In the genomic region with DNA sequence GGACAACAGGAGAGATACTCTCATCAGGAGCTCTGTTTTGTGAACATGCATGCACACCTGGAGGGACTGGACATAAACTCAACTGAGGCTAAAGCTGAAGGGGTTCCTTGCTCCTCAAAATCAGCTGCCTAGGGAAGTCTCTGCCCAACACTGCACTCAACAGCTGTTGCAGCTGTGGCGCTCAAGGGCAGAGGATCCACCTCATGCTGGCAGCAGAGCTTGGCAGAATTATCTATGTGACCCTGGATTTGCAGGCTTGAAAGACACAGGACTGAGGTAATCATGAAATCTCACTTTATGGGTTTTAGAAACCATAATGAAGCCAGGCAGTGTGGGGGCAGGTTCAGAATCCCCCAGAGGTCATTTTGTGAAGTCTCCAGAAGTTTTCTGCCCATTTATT, we compare ENCODE assay signal across 17 mouse cellular contexts. TPM values are rescaled to one million over a fixed set of nuclear protein-coding genes. Genes with fewer than 3 reads are reported as not detected.
A peak's percentile ranks its signal among the peaks of the same experiment; 100 is the strongest.
DNase-seq lines count a peak whose midpoint lies in the region; ATAC-seq lines count a peak whose summit lies in the region.
"Had no signal": no experiment of that assay in that cellular context is flagged by ENCODE, and none has a peak within 500 bp of the region (broad histone marks: within the 10 kb centered on the region; RNA-seq: fewer than 3 reads in every experiment).

No protein-coding gene starts in this region.

- H3K9ac ChIP-seq in kidney, embryonic 14.5 days (ENCODE audit: low read depth, low read length), result no peak overlapping the region
- H3K9ac ChIP-seq: embryonic facial prominence, embryonic 12.5 days; forebrain, embryonic 13.5 days; forebrain, embryonic 15.5 days; forebrain, postnatal 0 days had no signal

- H3K4me1 ChIP-seq in kidney, embryonic 14.5 days (ENCODE audit: control insufficient read depth, insufficient read depth, low read length), result no peaks in the 10 kb centered on the region
- H3K4me1 ChIP-seq: embryonic facial prominence, embryonic 10.5 days; embryonic facial prominence, embryonic 12.5 days; forebrain, embryonic 13.5 days; forebrain, embryonic 15.5 days had no signal

- no peak overlapping the region for H3K4me2 ChIP-seq in kidney, embryonic 14.5 days (replicated peaks; ENCODE audit: low read depth, low read length)
- H3K4me2 ChIP-seq: embryonic facial prominence, embryonic 12.5 days; forebrain, embryonic 13.5 days; forebrain, embryonic 15.5 days had no signal

- peak; percentile 51 for DNase-seq in adrenal gland, adult 2 months
- DNase-seq in adrenal gland, postnatal 25 days, result no peak
- DNase-seq in adrenal gland, postnatal 10 days, result peak; percentile 14
- DNase-seq in adrenal gland, postnatal 14 days, result peak; percentile 44
- no peak for DNase-seq in right cerebral cortex, adult 18-20 months
- DNase-seq: cerebellum, adult 11-12 months; cerebellum, adult 2 months; cerebellum, adult 9-10 months; cerebellum, postnatal 10 days; cerebellum, postnatal 25 days; forebrain, postnatal 0 days had no signal

- H3K9me3 ChIP-seq in kidney, embryonic 14.5 days (ENCODE audit: control insufficient read depth, low read length), result no peaks in the 10 kb centered on the region
- H3K9me3 ChIP-seq: embryonic facial prominence, embryonic 10.5 days; embryonic facial prominence, embryonic 12.5 days; forebrain, embryonic 13.5 days; forebrain, embryonic 15.5 days had no signal

- H3K4me3 ChIP-seq in kidney, embryonic 14.5 days (ENCODE audit: low read length), result no peak overlapping the region
- H3K4me3 ChIP-seq: embryonic facial prominence, embryonic 10.5 days; embryonic facial prominence, embryonic 12.5 days; forebrain, embryonic 13.5 days; forebrain, embryonic 15.5 days had no signal

- H3K27me3 ChIP-seq in kidney, embryonic 14.5 days (ENCODE audit: control insufficient read depth, insufficient read depth, low read length), result no peaks in the 10 kb centered on the region
- H3K27me3 ChIP-seq: embryonic facial prominence, embryonic 12.5 days; forebrain, embryonic 13.5 days; forebrain, embryonic 15.5 days had no signal

- no peaks in the 10 kb centered on the region for H3K36me3 ChIP-seq in kidney, embryonic 14.5 days (ENCODE audit: control insufficient read depth, insufficient read depth, low read length)
- H3K36me3 ChIP-seq: embryonic facial prominence, embryonic 10.5 days; embryonic facial prominence, embryonic 12.5 days; forebrain, embryonic 15.5 days had no signal

- no peak overlapping the region for H3K27ac ChIP-seq in kidney, embryonic 14.5 days (ENCODE audit: low read depth, low read length)
- H3K27ac ChIP-seq: embryonic facial prominence, embryonic 10.5 days; embryonic facial prominence, embryonic 12.5 days; forebrain, embryonic 13.5 days; forebrain, embryonic 15.5 days had no signal

- 87% methylated on average over 1 of the region's 1 CpGs for WGBS in kidney, embryonic 14.5 days

- no peak for ATAC-seq in kidney, embryonic 14.5 days (ENCODE audit: low FRiP score, low TSS enrichment)
- ATAC-seq: forebrain, embryonic 13.5 days; forebrain, embryonic 15.5 days; forebrain, postnatal 0 days had no signal

RNA-seq across cellular contexts. Expression of gene Elmo1, which starts 32.5 kb away (rescaled TPM):
- 10 to 100 TPM in 1 of 2 experiments, 1 to 10 TPM in 1; 9.6 to 16.7 TPM for total RNA-seq in adrenal gland, adult 2 months (2021)
- 14.0 and 15.2 TPM in 2 replicates for polyA plus RNA-seq in adrenal gland, adult 2 months (2012; rRNA removed)
- total RNA-seq in adrenal gland, postnatal 25 days (2021), result 18.8 and 22.2 TPM in 2 replicates
- 10 to 100 TPM; 17.9 to 24.9 TPM for total RNA-seq in adrenal gland, postnatal 10 days (2021)
- total RNA-seq in adrenal gland, postnatal 14 days (2021), result 19.2 and 30.8 TPM in 2 replicates
- 7.9 and 15.4 TPM in 2 replicates for polyA plus RNA-seq in kidney, embryonic 14.5 days (2014; fragmentation: Nextera tagmentation; extraction: Ambion mirVana)
- polyA plus RNA-seq: C2C12 had no signal

Comparison
In these comparisons a context has a peak if more than half of its experiments do, and no peak if none do; other contexts are left out.
1. DNase-seq: peak in adrenal gland, adult 2 months (single experiment), adrenal gland, postnatal 10 days (single experiment) and adrenal gland, postnatal 14 days (single experiment); none in adrenal gland, postnatal 25 days (single experiment) and right cerebral cortex, adult 18-20 months (single experiment).